Mouse (Mus musculus): Measurements from ENCODE around the gene Myo15.

DNA sequence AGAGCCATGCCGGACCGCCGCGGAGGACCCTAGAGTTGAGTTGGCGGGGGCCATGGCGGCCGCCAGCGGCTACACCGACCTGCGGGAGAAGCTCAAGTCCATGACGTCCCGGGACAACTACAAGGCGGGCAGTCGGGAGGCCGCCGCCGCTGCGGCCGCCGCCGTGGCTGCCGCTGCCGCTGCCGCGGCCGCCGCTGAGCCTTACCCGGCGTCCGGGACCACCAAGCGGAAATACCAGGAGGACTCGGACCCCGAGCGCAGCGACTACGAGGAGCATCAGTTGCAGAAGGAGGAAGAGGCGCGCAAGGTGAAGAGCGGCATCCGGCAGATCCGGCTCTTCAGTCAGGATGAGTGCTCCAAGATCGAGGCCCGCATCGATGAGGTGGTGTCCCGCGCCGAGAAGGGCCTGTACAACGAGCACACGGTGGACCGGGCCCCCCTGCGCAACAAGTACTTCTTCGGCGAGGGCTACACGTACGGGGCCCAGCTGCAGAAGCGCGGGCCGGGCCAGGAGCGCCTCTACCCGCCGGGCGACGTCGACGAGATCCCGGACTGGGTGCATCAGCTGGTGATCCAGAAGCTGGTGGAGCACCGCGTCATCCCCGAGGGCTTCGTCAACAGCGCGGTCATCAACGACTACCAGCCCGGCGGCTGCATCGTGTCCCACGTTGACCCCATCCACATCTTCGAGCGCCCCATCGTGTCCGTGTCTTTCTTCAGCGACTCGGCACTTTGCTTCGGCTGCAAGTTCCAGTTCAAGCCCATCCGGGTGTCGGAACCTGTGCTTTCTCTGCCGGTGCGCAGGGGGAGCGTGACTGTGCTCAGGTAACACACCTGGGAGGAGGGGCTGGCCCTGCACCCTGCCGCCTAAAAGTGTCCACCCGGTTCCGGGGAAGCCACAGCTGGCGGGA lies 69.5 kb downstream of the Myo15 start:
- TF ChIP-seq CTCF (IDR thresholded peaks at IDR 0.05; ENCODE audit: control insufficient read depth, insufficient read depth, insufficient replicate concordance, low read depth, low read length) (no peak), POLR2A (IDR thresholded peaks at IDR 0.05; ENCODE audit: control insufficient read depth, low read depth, low read length) (peak; percentile 25; the same call in 1 of the 2 replicates)

Measured in testis, adult 2 months (tissue).